Mouse (Mus musculus) layer of hippocampus, adult 18-20 months (tissue): ENCODE results near the gene Pnma1. TPM values are rescaled to one million over a fixed set of nuclear protein-coding genes. Genes with fewer than 3 reads are reported as not detected.

Source experiments
- DNase-seq, 2 experiments: peaks; one replicate each; pipeline ENCODE4 v3.0.0; 2022; ENCODE audit warnings: low spot score in 2 of 2
- total RNA-seq, 2 experiments: library from RNA; stranded (reverse); gene quantifications; 2 replicates each; pipeline ENCODE4 v1.2.3; 2021

The Pnma1 gene
- total RNA-seq, 2 experiments from 2014 or later, result 2.9 to 3.0 TPM

- DNase-seq, result no peak
Observed at GRCm38 (mm10) chr12:84154786-84155522, 6.7 kb upstream of the Pnma1 start.

GRCm38 (mm10) chr12:84153414-84153813, 5.1 kb upstream of the Pnma1 start:
- no peak for DNase-seq

- DNase-seq, result no peak
Observed at GRCm38 (mm10) chr12:84152352-84153190, 4.3 kb upstream of the Pnma1 start.

- DNase-seq, result no peak
Observed at GRCm38 (mm10) chr12:84151911-84152310, 3.6 kb upstream of the Pnma1 start.

GRCm38 (mm10) chr12:84150976-84151375, 2.7 kb upstream of the Pnma1 start:
- no peak for DNase-seq

GRCm38 (mm10) chr12:84149971-84150370, 1.7 kb upstream of the Pnma1 start:
- DNase-seq, result no peak

- no peak for DNase-seq
Observed at GRCm38 (mm10) chr12:84148622-84149012, 328 bp upstream of the Pnma1 start.

- DNase-seq, result no peak
Observed at GRCm38 (mm10) chr12:84142281-84143050, 5.8 kb downstream of the Pnma1 start.

GRCm38 (mm10) chr12:84141271-84141670, 7.0 kb downstream of the Pnma1 start:
- DNase-seq, result no peak

- DNase-seq, result no peak
Observed at GRCm38 (mm10) chr12:84140135-84140534, 8.2 kb downstream of the Pnma1 start.

GRCm38 (mm10) chr12:84137131-84137530, 11.2 kb downstream of the Pnma1 start:
- DNase-seq, result no peak

GRCm38 (mm10) chr12:84132265-84132664, 16.0 kb downstream of the Pnma1 start:
- DNase-seq, result no peak

GRCm38 (mm10) chr12:84129931-84130330, 18.4 kb downstream of the Pnma1 start:
- no peak for DNase-seq

GRCm38 (mm10) chr12:84128576-84128975, 19.7 kb downstream of the Pnma1 start:
- DNase-seq, result no peak

GRCm38 (mm10) chr12:84126899-84127298, 21.4 kb downstream of the Pnma1 start:
- no peak for DNase-seq

GRCm38 (mm10) chr12:84125892-84126291, 22.4 kb downstream of the Pnma1 start:
- DNase-seq, result no peak

GRCm38 (mm10) chr12:84119584-84119983, 28.7 kb downstream of the Pnma1 start:
- DNase-seq, result no peak

GRCm38 (mm10) chr12:84114153-84114994, 33.9 kb downstream of the Pnma1 start, which contains the start of gene Dnal1:
Gene Dnal1 (plus strand): TSS chr12:84114366.
- peak; percentile 80 to 86 for DNase-seq

GRCm38 (mm10) chr12:84113676-84114075, 34.6 kb downstream of the Pnma1 start:
- DNase-seq, result no peak

- no peak for DNase-seq
Observed at GRCm38 (mm10) chr12:84110814-84111213, 37.5 kb downstream of the Pnma1 start.

GRCm38 (mm10) chr12:84109924-84110323, 38.4 kb downstream of the Pnma1 start:
- DNase-seq, result no peak
